Mouse (Mus musculus) left cerebral cortex, adult 9 months (tissue): ENCODE measurements around the gene Plod1.
A peak's percentile ranks its signal among the peaks of the same experiment; 100 is the strongest.

ENCODE experiments used
- DNase-seq, 2 experiments: peaks; one replicate each; pipeline ENCODE4 v3.0.0; 2022; ENCODE audit warnings: low spot score in 2 of 2

Plod1 gene

DNA sequence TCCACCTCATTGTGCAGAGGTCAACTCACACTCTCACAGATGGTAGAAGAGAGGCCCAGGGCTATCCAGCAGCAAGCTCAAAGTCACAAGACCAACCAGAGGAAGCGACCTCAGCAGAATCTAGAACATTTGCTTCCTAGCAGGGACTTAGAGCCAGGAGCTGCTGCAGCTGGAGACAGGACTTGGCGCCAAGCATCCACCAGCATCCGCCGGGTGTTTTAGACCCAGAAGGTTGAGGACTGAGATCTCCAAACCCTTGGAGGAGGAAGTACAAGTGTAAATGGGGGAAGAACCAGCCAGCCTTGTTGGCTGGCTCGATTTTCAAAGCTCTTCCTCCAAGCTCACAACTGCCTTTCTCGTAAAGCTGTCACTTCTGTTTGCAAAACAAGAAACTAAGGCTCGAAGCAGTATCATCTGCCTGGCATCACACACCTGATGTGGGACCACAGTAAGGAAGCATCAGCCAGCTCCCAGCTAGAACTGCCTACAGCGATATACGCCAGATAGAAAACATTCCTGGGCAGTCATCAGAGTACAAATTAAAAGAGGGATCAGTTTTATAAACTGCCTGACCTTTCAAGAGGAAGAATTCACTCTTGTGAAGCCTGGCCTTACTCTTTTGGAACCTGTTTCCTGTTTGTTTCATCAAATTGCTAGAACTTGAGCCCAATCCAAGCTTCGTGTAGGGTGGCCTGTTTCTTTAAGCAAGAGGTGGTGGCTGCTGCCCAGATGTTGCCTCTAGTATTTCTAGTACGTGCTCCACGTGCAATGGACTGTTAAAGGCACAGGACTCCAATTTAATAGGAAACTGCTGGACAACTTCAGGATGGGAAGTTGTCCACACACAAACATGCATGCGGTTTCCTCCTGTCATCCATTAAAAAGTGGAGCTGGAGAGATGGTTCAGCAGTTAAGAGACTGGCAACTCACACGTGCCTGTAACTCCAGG lies 1.9 kb upstream of the Plod1 start:
- DNase-seq: no peak

DNA sequence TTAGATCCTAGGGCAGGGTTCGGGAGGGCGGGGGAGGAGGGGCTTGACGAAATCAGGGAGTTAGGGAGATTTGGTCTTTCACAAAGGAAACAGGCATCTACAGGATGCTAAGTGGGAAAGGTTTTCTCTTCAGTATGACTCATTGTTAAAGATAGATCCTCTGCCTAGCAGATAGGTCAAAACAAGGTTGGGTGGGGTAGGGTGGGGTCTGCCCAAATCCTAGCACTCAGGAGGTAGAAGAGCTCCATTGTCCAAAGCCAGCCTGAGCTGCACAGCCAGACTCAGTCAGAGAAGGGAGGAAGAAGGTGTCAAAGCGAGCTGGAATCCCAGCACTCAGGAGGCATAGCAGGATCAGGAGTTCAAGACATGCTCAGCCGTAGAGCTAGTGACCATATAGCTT lies 919 bp upstream of the Plod1 start:
- no peak for DNase-seq

DNA sequence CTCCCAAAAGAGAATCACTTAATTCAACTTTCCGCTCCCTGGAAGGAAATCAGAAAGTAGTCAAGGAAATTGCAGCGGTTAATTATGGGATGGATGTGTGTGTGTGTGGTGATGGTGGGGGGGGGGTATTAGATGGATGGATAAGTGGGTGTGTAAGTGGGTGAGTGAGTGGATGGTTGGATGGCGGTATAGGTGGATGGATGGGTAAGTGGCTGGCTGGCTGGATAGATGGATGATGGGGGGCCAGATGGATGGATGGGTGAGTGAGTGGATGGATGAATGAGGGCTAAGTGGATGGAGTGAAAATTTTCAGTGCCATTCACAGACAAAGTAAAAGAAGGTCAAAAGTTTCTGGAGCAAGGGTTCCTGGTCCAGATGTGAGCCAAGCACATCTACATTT lies 454 bp upstream of the Plod1 start:
- no peak for DNase-seq

DNA sequence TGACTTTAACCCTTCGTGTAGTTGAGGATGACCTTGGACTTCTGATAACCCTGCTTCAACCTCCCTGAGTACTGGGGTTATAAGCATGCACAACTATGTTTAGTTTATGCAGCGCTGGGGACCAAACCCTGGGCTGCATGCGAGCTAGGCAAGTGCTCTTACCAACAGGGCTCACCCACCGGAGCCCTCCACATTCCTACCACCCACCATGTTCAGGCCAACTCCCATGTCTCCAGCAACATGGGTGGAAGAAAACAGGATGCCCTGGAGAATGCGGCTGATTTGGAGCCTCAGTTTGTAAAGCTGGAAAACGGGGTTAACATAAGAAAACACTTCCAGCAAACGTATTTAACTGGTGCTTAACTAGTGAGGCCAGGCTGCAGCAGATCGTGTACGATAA lies 663 bp downstream of the Plod1 start:
- DNase-seq: no peak

- DNase-seq: no peak
These were observed 2.0 kb downstream of the Plod1 start for GRCm38 (mm10) chr4:147934611-147935010.

DNA sequence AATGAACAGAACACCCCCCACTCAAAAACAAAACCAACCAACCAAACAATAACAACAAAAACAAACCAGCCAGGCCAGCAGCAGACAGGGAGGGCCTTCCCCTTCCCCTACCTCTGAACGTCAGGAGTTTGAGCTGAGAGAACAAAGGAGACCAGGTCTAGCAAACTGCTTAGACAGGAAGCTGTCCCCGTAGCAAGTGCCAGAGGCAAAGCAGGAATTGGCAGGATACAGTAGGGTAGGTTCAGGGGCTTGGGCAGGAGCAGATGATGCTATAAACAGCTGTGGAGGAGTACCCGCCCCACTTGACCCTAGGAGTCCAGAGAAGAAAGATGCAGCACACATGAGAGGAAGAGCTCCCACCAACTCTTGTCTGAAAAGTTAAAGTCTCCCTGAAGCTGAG lies 2.4 kb downstream of the Plod1 start:
- DNase-seq: no peak

DNA sequence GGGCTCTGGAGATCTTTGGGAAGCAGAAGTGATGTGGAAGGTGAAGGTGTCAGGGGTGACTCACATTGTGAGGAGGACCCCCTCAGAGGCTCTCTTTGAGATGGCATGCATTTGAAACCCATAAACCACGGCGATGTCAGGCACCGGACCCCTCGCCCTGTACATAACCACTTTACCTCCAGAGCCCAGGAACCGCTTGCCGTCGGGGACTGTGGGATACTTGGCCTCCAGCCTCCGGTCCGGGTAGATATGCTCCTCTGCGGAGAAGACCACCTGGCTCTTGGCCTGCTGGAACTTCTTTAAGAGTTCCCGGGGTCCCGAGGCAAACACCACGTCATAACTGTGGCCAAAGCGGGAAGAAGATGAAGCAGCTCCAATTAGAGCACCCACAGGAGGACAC lies 5.6 kb downstream of the Plod1 start:
- DNase-seq: no peak

- DNase-seq: no peak
These were observed 8.0 kb downstream of the Plod1 start for GRCm38 (mm10) chr4:147928540-147928939.

- no peak for DNase-seq
These were observed 8.4 kb downstream of the Plod1 start for GRCm38 (mm10) chr4:147928136-147928535.

GRCm38 (mm10) chr4:147927705-147928104 lies 8.9 kb downstream of the Plod1 start:
- DNase-seq: no peak

- DNase-seq: no peak
These were observed 14.2 kb downstream of the Plod1 start for GRCm38 (mm10) chr4:147922341-147922740.

GRCm38 (mm10) chr4:147920973-147921372 lies 15.6 kb downstream of the Plod1 start:
- no peak for DNase-seq

DNA sequence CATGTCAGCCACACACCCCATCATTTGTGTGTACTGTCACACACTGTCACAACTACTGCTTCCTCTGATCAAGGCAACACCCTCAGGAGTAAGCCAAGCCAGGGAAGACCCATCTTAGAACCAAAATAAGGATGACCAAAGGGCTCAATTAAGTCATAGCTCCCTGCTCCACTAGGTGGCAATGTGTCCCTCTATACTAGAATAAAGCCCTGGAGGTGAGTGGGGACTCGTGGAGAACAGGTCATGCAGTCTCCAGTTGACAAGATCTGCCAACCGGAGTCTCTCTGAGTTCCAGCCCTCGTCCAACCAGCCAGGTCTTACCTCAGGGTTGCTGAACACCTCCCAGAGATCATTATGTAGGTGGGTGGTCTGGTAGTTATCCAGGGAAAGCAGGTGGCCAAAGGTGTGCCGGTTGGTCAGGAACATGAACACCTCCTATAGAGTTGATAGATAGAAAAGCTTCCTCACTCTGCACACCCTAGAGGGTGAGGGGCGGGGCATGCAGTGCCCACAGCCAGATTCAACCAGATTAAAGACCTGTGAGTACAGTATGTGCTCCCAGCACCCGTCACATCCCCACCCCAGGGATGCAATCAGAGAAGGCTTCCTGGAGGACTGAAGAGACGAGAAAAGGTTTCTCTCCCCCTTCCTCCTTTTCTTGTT lies 18.0 kb downstream of the Plod1 start:
- peak in 1 of 2 experiments; percentile 51 for DNase-seq

DNA sequence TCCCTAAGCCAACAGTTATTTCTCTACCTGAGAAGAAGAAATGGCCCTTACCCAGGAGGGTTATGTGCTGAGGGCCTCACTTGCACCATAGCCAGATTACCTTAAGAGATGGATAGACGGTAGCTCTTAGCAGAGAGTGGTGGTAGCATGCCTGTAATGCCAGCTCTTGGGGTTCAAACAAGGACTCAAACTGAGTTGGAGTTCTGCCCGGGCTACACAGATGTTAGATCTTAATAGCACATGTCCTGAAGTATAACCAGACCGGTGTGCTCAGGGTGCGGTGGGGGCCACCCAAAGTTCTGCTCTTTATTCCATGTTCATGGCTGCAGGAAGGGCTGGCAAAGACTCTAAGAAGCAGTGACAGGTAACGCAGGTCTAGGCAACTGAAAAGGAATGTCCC lies 27.1 kb downstream of the Plod1 start:
- DNase-seq: no peak

- DNase-seq: no peak
These were observed 30.3 kb downstream of the Plod1 start for GRCm38 (mm10) chr4:147906230-147906629.

GRCm38 (mm10) chr4:147905090-147905659 lies 31.4 kb downstream of the Plod1 start:
- no peak for DNase-seq

- peak; percentile 81 to 92 for DNase-seq
These were observed 32.1 kb downstream of the Plod1 start, which contains the start of gene Mfn2 for GRCm38 (mm10) chr4:147904313-147905089. Gene Mfn2 (minus strand): TSS chr4:147904704.

- no peak for DNase-seq
These were observed 33.0 kb downstream of the Plod1 start for GRCm38 (mm10) chr4:147903601-147904000.

GRCm38 (mm10) chr4:147902906-147903500 lies 33.6 kb downstream of the Plod1 start:
- no peak for DNase-seq

- DNase-seq: no peak
These were observed 36.1 kb downstream of the Plod1 start for GRCm38 (mm10) chr4:147900452-147900851.

DNA sequence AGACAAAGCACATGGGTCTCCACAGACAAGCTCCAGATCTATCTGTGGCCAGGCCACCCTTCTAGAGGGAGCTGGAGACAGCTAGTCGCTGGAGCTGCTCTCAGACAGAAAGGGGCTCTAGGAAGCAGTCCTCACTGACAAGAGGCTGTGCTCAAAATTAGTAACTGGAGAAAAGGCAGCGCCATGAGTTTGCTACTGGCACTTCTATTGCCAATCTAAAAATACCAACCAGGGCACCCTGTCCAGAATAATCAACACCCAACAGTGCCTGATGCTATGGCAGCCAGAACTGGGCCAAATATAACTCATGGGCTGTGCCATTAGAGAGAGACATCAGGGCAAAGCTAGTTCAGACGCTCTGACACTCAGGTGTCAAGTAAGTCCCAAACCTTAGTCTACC lies 39.2 kb downstream of the Plod1 start:
- DNase-seq: no peak
